Mouse (Mus musculus) liver, embryonic 14.5 days (tissue): ENCODE results near the gene Neurl1b. TPM values are rescaled to one million over a fixed set of nuclear protein-coding genes. Genes with fewer than 3 reads are reported as not detected.

ENCODE experiments used
- ATAC-seq: fragments of 200-750 bp; cut with Nextera tagmentation; 2 replicates; pipeline ENCODE4 v1.8.0; 2017; ENCODE audit warnings: moderate number of reproducible peaks, mild to moderate bottlenecking, moderate library complexity; ENCODE audit not compliant: insufficient read depth
- DNase-seq, 3 experiments: peaks; one replicate each; pipeline ENCODE4 v3.0.0-alpha.2; 2012 to 2013; ENCODE audit warnings: low read depth in 3 of 3, low spot score in 3 of 3
- H3K27ac ChIP-seq: fragments of 300-500 bp; sonication (generic); 2 replicates; pipeline ENCODE4 v1.5.1; 2014; ENCODE audit warnings: moderate library complexity, mild to moderate bottlenecking, control low read depth, inconsistent platforms
- H3K27me3 ChIP-seq: fragments of 300-500 bp; sonication (generic); 2 replicates; pipeline ENCODE4 v1.6.1; 2014; ENCODE audit warnings: mild to moderate bottlenecking, low read length, moderate library complexity; ENCODE audit not compliant: control insufficient read depth, insufficient read depth
- H3K36me3 ChIP-seq: fragments of 300-500 bp; sonication (generic); replicated peaks from 2 replicates; pipeline ENCODE4 v1.6.1; 2014; ENCODE audit warnings: low read depth; ENCODE audit not compliant: control insufficient read depth, insufficient read depth
- H3K4me1 ChIP-seq, 2 experiments: fragments of 200-500 bp in 1 of 2; fragments of 300-500 bp in 1 of 2; sonication (generic) in 1 of 2; replicated peaks; 2 replicates each; pipeline ENCODE4 v1.6.1; 2012 to 2014; ENCODE audit warnings: antibody characterized with exemption in 1 of 2, inconsistent platforms in 1 of 2, low read length in 1 of 2; ENCODE audit not compliant: control insufficient read depth in 2 of 2, insufficient read depth in 2 of 2
- H3K4me2 ChIP-seq: fragments of 300-500 bp; sonication (generic); 2 replicates; pipeline ENCODE4 v1.6.1; 2014; ENCODE audit warnings: low read depth, mild to moderate bottlenecking, control low read depth, moderate library complexity
- H3K4me3 ChIP-seq, 2 experiments: fragments of 200-500 bp in 1 of 2; fragments of 300-500 bp in 1 of 2; sonication (generic) in 1 of 2; 2 replicates each; pipeline ENCODE4 v1.5.1; 2012 to 2014; ENCODE audit warnings: low read depth in 2 of 2, low read length in 2 of 2, mild to moderate bottlenecking in 2 of 2, control low read depth in 1 of 2, inconsistent platforms in 1 of 2, moderate library complexity in 1 of 2; ENCODE audit not compliant: insufficient read depth in 1 of 2
- H3K9ac ChIP-seq: fragments of 300-500 bp; sonication (generic); replicated peaks from 2 replicates; pipeline ENCODE4 v1.6.1; 2014; ENCODE audit warnings: mild to moderate bottlenecking, control low read depth, moderate library complexity
- H3K9me3 ChIP-seq: fragments of 300-500 bp; sonication (generic); 2 replicates; pipeline ENCODE4 v1.6.1; 2016; ENCODE audit warnings: low read length, mixed read lengths; ENCODE audit not compliant: control insufficient read depth
- CTCF ChIP-seq: IDR thresholded peaks from 2 replicates; pipeline ENCODE4 v1.5.1; 2016; ENCODE audit warnings: antibody characterized with exemption, low read depth, control low read depth
- EP300 ChIP-seq: IDR thresholded peaks from 2 replicates; pipeline ENCODE4 v1.6.1; 2016; ENCODE audit warnings: antibody characterized with exemption, low read depth
- WGBS: fragments of 180-500 bp; shearing (Covaris S2); extraction: QIAGEN DNeasy Blood & Tissue Kit; methylation state at CpG from one replicate; pipeline ENCODE4 v1.1.7; 2014; ENCODE audit not compliant: insufficient replicate concordance; 5-methylcytosine and 5-hydroxymethylcytosine counted together
- polyA plus RNA-seq, 2 experiments: library from polyadenylated mRNA; depleted of rRNA in 1 of 2; stranded (reverse) in 1 of 2; unstranded in 1 of 2; fragments of >200 nt; fragmentation: Nextera tagmentation in 1 of 2; extraction: Ambion mirVana in 1 of 2; gene quantifications; 2 replicates each; pipeline versions ENCODE4 v1.2.1 to v1.2.3; 2012 to 2014

The Neurl1b gene
- polyA plus RNA-seq, 2 experiments: 0.03 to 0.09 TPM

GRCm38 (mm10) chr17:26466741-26467150 lies 52.1 kb downstream of the Neurl1b start:
- H3K4me2 ChIP-seq: no peak overlapping the region
- H3K4me3 ChIP-seq: no peak overlapping the region
- DNase-seq: peak in 2 of 3 experiments; percentile 17 to 39
- no peak overlapping the region for H3K9ac ChIP-seq
- H3K9me3 ChIP-seq: no peaks in the 10 kb centered on the region
- H3K27me3 ChIP-seq: no peaks in the 10 kb centered on the region
- WGBS: 7% methylated on average over 4 of the region's 4 CpGs
- H3K27ac ChIP-seq: no peak overlapping the region
- ATAC-seq: no peak
- H3K36me3 ChIP-seq: no peaks in the 10 kb centered on the region
- TF ChIP-seq EP300 (no peak), CTCF (peak; percentile 90)
- no peaks in the 10 kb centered on the region for H3K4me1 ChIP-seq

- ATAC-seq: no peak
- H3K9ac ChIP-seq: no peak overlapping the region
- H3K4me3 ChIP-seq: no peak overlapping the region
- H3K4me2 ChIP-seq: no peak overlapping the region
- no peaks in the 10 kb centered on the region for H3K4me1 ChIP-seq
- no peak for DNase-seq
- H3K36me3 ChIP-seq: no peaks in the 10 kb centered on the region
- no peaks in the 10 kb centered on the region for H3K9me3 ChIP-seq
- TF ChIP-seq CTCF: no peak
- TF ChIP-seq EP300: no peak
- no peaks in the 10 kb centered on the region for H3K27me3 ChIP-seq
- WGBS: 66% methylated on average over 4 of the region's 4 CpGs
- no peak overlapping the region for H3K27ac ChIP-seq
Observed at GRCm38 (mm10) chr17:26467619-26468018, 53.0 kb downstream of the Neurl1b start.

GRCm38 (mm10) chr17:26468102-26468894 lies 53.7 kb downstream of the Neurl1b start:
- Histone ChIP-seq H3K36me3 (no peaks in the 10 kb centered on the region), H3K9me3 (no peaks in the 10 kb centered on the region), H3K27ac (no peak overlapping the region), H3K4me2 (no peak overlapping the region), H3K27me3 (no peaks in the 10 kb centered on the region), H3K4me1 (no peaks in the 10 kb centered on the region), H3K4me3 (no peak overlapping the region), H3K9ac (no peak overlapping the region)
- ATAC-seq (no peak), DNase-seq (no peak)
- 68% methylated on average over 13 of the region's 13 CpGs for WGBS
- no peak for TF ChIP-seq CTCF
- no peak for TF ChIP-seq EP300

- H3K4me3 ChIP-seq: no peak overlapping the region
- TF ChIP-seq CTCF: no peak
- TF ChIP-seq EP300: no peak
- no peaks in the 10 kb centered on the region for H3K27me3 ChIP-seq
- 49% methylated on average over 6 of the region's 6 CpGs for WGBS
- DNase-seq: no peak
- ATAC-seq: no peak
- H3K36me3 ChIP-seq: no peaks in the 10 kb centered on the region
- H3K4me2 ChIP-seq: no peak overlapping the region
- no peaks in the 10 kb centered on the region for H3K9me3 ChIP-seq
- H3K4me1 ChIP-seq: no peaks in the 10 kb centered on the region
- H3K9ac ChIP-seq: no peak overlapping the region
- no peak overlapping the region for H3K27ac ChIP-seq
Observed at GRCm38 (mm10) chr17:26476871-26477270, 62.2 kb downstream of the Neurl1b start.

GRCm38 (mm10) chr17:26478672-26479071 lies 64.0 kb downstream of the Neurl1b start:
- no peaks in the 10 kb centered on the region for H3K4me1 ChIP-seq
- no peak overlapping the region for H3K9ac ChIP-seq
- no peak for DNase-seq
- no peaks in the 10 kb centered on the region for H3K27me3 ChIP-seq
- no peak overlapping the region for H3K27ac ChIP-seq
- H3K36me3 ChIP-seq: no peaks in the 10 kb centered on the region
- no peak overlapping the region for H3K4me2 ChIP-seq
- no peaks in the 10 kb centered on the region for H3K9me3 ChIP-seq
- ATAC-seq: no peak
- H3K4me3 ChIP-seq: no peak overlapping the region
- no peak for TF ChIP-seq EP300
- TF ChIP-seq CTCF: no peak
- WGBS: 55% methylated on average over 4 of the region's 4 CpGs
